Mouse (Mus musculus): Measurements from ENCODE around the gene Kdm1b. TPM values are rescaled to one million over a fixed set of nuclear protein-coding genes. Genes with fewer than 3 reads are reported as not detected.

Kdm1b gene
- polyA plus RNA-seq, 1 experiment from 2014 or later = 6.7 TPM

DNA sequence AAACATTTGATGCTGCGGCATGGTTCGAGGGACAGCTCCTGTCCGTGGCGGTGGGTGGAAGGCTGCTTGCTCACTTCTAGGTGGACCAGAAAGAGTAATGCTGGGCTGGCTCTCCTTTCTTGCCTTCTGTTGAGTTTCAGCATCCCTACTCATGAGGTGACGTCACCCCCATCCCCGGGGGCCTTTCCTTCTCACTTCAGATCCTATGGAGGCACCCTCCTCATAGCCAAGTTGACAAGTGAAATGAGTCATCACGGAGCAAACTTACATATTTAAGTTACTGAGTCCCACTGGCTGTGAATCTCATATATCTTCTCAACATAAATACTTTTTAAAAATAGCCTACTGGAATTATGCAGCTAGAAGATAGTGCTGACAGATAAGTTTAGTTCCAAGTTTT is 91.5 kb downstream of the Kdm1b start:
- Histone ChIP-seq H3K4me2 (replicated peaks; ENCODE audit: low read depth) (no peak overlapping the region), H3K9me3 (ENCODE audit: control insufficient read depth) (no peaks in the 10 kb centered on the region), H3K4me1 (replicated peaks; ENCODE audit: control insufficient read depth, insufficient read depth, low read length) (no peaks in the 10 kb centered on the region), H3K9ac (ENCODE audit: low read depth, low read length) (no peak overlapping the region), H3K27me3 (replicated peaks; ENCODE audit: control insufficient read depth, insufficient read depth, low read length) (0 out of 2 replicates have a peak, but pooled peaks cover 2% of the 10 kb centered on the region), H3K27ac (ENCODE audit: low read depth, low read length) (no peak overlapping the region), H3K4me3 (ENCODE audit: low read depth, low read length) (no peak overlapping the region), H3K36me3 (ENCODE audit: control insufficient read depth, insufficient read depth) (no peaks in the 10 kb centered on the region)
- WGBS = 88% methylated on average over 7 of the region's 7 CpGs
- ATAC-seq = no peak
- no peak for TF ChIP-seq CTCF (IDR thresholded peaks at IDR 0.05; ENCODE audit: low read depth)

Other genes with a start within 250 kb of the Kdm1b start
- 11.3 and 12.3 TPM in 2 replicates for gene Kif13a, start 113.6 kb upstream of the Kdm1b start, polyA plus RNA-seq (2015; fragmentation: Nextera tagmentation; extraction: Ambion mirVana)
- 2.1 and 2.4 TPM in 2 replicates for gene Nhlrc1, start 28.6 kb upstream of the Kdm1b start, polyA plus RNA-seq (2015; fragmentation: Nextera tagmentation; extraction: Ambion mirVana)
- gene Tpmt, start 1.2 kb downstream of the Kdm1b start, polyA plus RNA-seq (2015; fragmentation: Nextera tagmentation; extraction: Ambion mirVana) = 21.6 and 21.9 TPM in 2 replicates
- gene Dek, start 62.7 kb downstream of the Kdm1b start, polyA plus RNA-seq (2015; fragmentation: Nextera tagmentation; extraction: Ambion mirVana) = 115 and 120 TPM in 2 replicates
- gene Rnf144b, start 79.2 kb downstream of the Kdm1b start, polyA plus RNA-seq (2015; fragmentation: Nextera tagmentation; extraction: Ambion mirVana) = 1.7 and 2.0 TPM in 2 replicates